In the genomic region with DNA sequence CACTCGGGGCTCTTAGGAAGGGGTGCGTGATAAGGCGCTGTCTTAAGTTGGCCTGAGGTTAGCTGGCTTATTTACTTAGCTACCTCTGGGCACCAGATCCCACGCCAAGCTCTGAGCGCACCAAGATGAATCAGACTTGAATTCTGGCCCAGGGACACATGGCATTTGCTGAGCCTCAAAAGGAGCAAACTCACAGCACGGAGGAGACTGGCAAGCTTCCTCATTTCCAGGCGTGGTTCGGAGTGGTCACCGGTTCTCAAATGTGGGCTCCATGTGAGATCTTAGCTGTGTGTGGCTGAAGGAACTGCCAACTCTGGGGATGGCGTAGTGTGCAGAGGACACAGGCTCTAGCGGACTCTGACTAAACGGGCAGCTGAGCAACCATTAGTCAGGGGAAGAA, we compare ENCODE assay signal across 8 mouse cellular contexts. TPM values are rescaled to one million over a fixed set of nuclear protein-coding genes. Genes with fewer than 3 reads are reported as not detected.
DNase-seq lines count a peak whose midpoint lies in the region; ATAC-seq and TF ChIP-seq lines count a peak whose summit lies in the region.

No protein-coding gene starts in this region.

- WGBS in heart, embryonic 16.5 days, result 40% methylated on average over 12 of the region's 12 CpGs
- 59% methylated on average over 12 of the region's 12 CpGs for WGBS in lung, embryonic 14.5 days
- WGBS in olfactory bulb, adult 2 months, result 21% methylated on average over 12 of the region's 12 CpGs

- DNase-seq in CD4-positive helper T cell, adult 2 months (ENCODE audit: low read depth, low spot score), result peak; percentile 28
- peak; percentile 61 for DNase-seq in adrenal gland, postnatal 25 days
- peak; percentile 99 for DNase-seq in fibroblast of lung, adult 2 months (ENCODE audit: low read depth)
- DNase-seq in kidney, postnatal 14 days, result peak; percentile 17
- peak; percentile 26 for DNase-seq in lung, embryonic 14.5 days
- no peak for DNase-seq in testis, postnatal 14 days (ENCODE audit: low spot score)

- peak overlapping the region; percentile 62; the same call in 1 of the 2 replicates for H3K27ac ChIP-seq in heart, embryonic 16.5 days (ENCODE audit: low read length)
- H3K27ac ChIP-seq in lung, embryonic 14.5 days (ENCODE audit: low read depth), result no peak overlapping the region
- H3K27ac ChIP-seq in olfactory bulb, adult 2 months (ENCODE audit: insufficient read depth, low read depth, low read length), result no peak overlapping the region

- H3K9ac ChIP-seq in heart, embryonic 16.5 days (ENCODE audit: low read length), result peak overlapping the region; percentile 93
- 0 out of 2 replicates have a peak overlapping the region, but pooled peaks have one; percentile 34 for H3K9ac ChIP-seq in lung, embryonic 14.5 days

- H3K9me3 ChIP-seq in heart, embryonic 16.5 days (replicated peaks; ENCODE audit: control insufficient read depth, low read length), result no peaks in the 10 kb centered on the region
- no peaks in the 10 kb centered on the region for H3K9me3 ChIP-seq in lung, embryonic 14.5 days (ENCODE audit: low read depth, low read length)

- TF ChIP-seq POLR2A in olfactory bulb, adult 2 months (IDR thresholded peaks at IDR 0.05; ENCODE audit: insufficient read depth, low read depth, low read length), result no peak

- H3K27me3 ChIP-seq in heart, embryonic 16.5 days (ENCODE audit: control insufficient read depth, insufficient read depth, low read length), result no peaks in the 10 kb centered on the region
- H3K27me3 ChIP-seq in lung, embryonic 14.5 days (ENCODE audit: insufficient read depth, low read length), result no peaks in the 10 kb centered on the region

- H3K4me3 ChIP-seq in heart, embryonic 16.5 days (ENCODE audit: low read length), result peak overlapping the region; percentile 92
- H3K4me3 ChIP-seq in lung, embryonic 14.5 days (ENCODE audit: low read depth, low read length), result peak overlapping the region; percentile 60
- peak overlapping the region; percentile 24 for H3K4me3 ChIP-seq in olfactory bulb, adult 2 months (ENCODE audit: insufficient read depth, low read depth, low read length)

- H3K36me3 ChIP-seq in heart, embryonic 16.5 days (ENCODE audit: control insufficient read depth, insufficient read depth), result peaks cover 10% of the 10 kb centered on the region; the same call in 1 of the 2 replicates
- H3K36me3 ChIP-seq in lung, embryonic 14.5 days (ENCODE audit: insufficient read depth), result no peaks in the 10 kb centered on the region

- no peak for TF ChIP-seq CTCF in lung, embryonic 14.5 days (IDR thresholded peaks at IDR 0.05; ENCODE audit: low read depth)
- TF ChIP-seq CTCF in olfactory bulb, adult 2 months (IDR thresholded peaks at IDR 0.05; ENCODE audit: insufficient read depth, low read depth, low read length), result no peak

- ATAC-seq in heart, embryonic 16.5 days (replicated peaks; ENCODE audit: extremely low read depth, insufficient read depth, low FRiP score), result 0 out of 2 replicates have a peak, but pooled peaks have one; percentile 2
- ATAC-seq in lung, embryonic 14.5 days (ENCODE audit: insufficient read depth), result no peak

- peaks cover 43% of the 10 kb centered on the region for H3K4me1 ChIP-seq in heart, embryonic 16.5 days (ENCODE audit: control insufficient read depth, insufficient read depth, low read length)
- H3K4me1 ChIP-seq in lung, embryonic 14.5 days (ENCODE audit: insufficient read depth), result peaks cover 7% of the 10 kb centered on the region; the same call in 1 of the 2 replicates
- H3K4me1 ChIP-seq in olfactory bulb, adult 2 months (ENCODE audit: control insufficient read depth, insufficient read depth, low read length), result peaks cover 7% of the 10 kb centered on the region

- H3K4me2 ChIP-seq in heart, embryonic 16.5 days (ENCODE audit: low read depth, low read length), result peak overlapping the region; percentile 94
- peak overlapping the region; percentile 89 for H3K4me2 ChIP-seq in lung, embryonic 14.5 days

RNA-seq across cellular contexts. Expression of gene Arl6ip5, which starts 1.5 kb away (rescaled TPM):
- total RNA-seq in adrenal gland, postnatal 25 days (2021), result 127 and 130 TPM in 2 replicates
- polyA plus RNA-seq in heart, embryonic 16.5 days (2015; fragmentation: Nextera tagmentation; extraction: Ambion mirVana), result 99.6 and 107 TPM in 2 replicates
- polyA plus RNA-seq in lung, embryonic 14.5 days (2014; fragmentation: Nextera tagmentation; extraction: Ambion mirVana), result 28.6 and 29.6 TPM in 2 replicates
- polyA plus RNA-seq in olfactory bulb, adult 2 months (2012; ENCODE audit: insufficient read depth, insufficient read length, low replicate concordance, missing spikeins), result not detected in 2 replicates

RNA-seq across cellular contexts. Expression of gene Uba3, which starts 6.5 kb away (rescaled TPM):
- total RNA-seq in adrenal gland, postnatal 25 days (2021), result 59.7 and 61.6 TPM in 2 replicates
- 63.3 and 71.1 TPM in 2 replicates for polyA plus RNA-seq in heart, embryonic 16.5 days (2015; fragmentation: Nextera tagmentation; extraction: Ambion mirVana)
- 83.5 and 85.6 TPM in 2 replicates for polyA plus RNA-seq in lung, embryonic 14.5 days (2014; fragmentation: Nextera tagmentation; extraction: Ambion mirVana)
- polyA plus RNA-seq in olfactory bulb, adult 2 months (2012; ENCODE audit: insufficient read depth, insufficient read length, low replicate concordance, missing spikeins), result not detected in 2 replicates

RNA-seq across cellular contexts. Expression of gene Tmf1, which starts 33.1 kb away (rescaled TPM):
- total RNA-seq in adrenal gland, postnatal 25 days (2021), result 45.8 and 49.5 TPM in 2 replicates
- polyA plus RNA-seq in heart, embryonic 16.5 days (2015; fragmentation: Nextera tagmentation; extraction: Ambion mirVana), result 19.6 and 24.2 TPM in 2 replicates
- polyA plus RNA-seq in lung, embryonic 14.5 days (2014; fragmentation: Nextera tagmentation; extraction: Ambion mirVana), result 30.3 and 32.6 TPM in 2 replicates
- polyA plus RNA-seq in olfactory bulb, adult 2 months (2012; ENCODE audit: insufficient read depth, insufficient read length, low replicate concordance, missing spikeins), result not detected in 2 replicates

RNA-seq across cellular contexts. Expression of gene Lmod3, which starts 40.6 kb away (rescaled TPM):
- total RNA-seq in adrenal gland, postnatal 25 days (2021), result not detected in 2 replicates
- polyA plus RNA-seq in heart, embryonic 16.5 days (2015; fragmentation: Nextera tagmentation; extraction: Ambion mirVana), result 21.6 and 27.8 TPM in 2 replicates
- polyA plus RNA-seq in lung, embryonic 14.5 days (2014; fragmentation: Nextera tagmentation; extraction: Ambion mirVana), result 0.11 and 0.35 TPM in 2 replicates
- polyA plus RNA-seq in olfactory bulb, adult 2 months (2012; ENCODE audit: insufficient read depth, insufficient read length, low replicate concordance, missing spikeins), result not detected in 2 replicates

Comparison
In these comparisons a context has a peak if more than half of its experiments do, and no peak if none do; other contexts are left out.
1. H3K4me3 ChIP-seq: peak in every context shown above with its lines; median percentile 92 in heart, embryonic 16.5 days; 60 in lung, embryonic 14.5 days; 24 in olfactory bulb, adult 2 months.